ENCODE assay signal across 16 mouse cellular contexts in the genomic region with DNA sequence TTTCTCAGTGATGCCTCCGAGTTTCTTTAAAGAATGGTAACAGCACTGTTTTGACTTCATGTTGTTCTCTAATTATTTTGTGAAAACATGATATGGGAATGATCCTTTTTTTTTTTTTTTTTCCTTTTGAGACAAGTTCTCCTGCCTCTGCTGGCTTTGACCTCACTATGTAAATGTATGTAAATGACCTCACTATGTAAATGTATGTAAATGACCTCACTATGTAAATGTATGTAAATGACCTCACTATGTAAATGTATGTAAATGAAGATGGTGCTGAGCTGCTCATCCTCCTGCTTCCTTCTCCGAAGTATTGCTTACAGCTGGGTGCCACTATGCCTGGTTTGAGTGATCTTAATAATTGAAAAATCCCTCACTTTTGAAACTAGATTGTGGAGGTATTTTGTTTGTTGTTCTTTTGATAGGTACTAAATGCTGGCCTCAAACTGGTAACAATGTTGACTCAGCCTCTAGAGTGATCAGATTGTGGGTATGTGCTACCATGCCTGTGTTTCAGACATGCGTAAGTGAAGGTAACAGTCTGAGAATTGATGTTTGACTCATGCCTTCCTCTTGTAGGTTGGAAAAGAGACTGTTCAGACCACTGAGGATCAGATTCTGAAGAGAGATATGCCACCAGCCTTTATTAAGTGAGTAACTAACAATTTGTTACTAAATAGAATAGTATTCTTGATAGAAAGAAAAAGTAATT. TPM values are rescaled to one million over a fixed set of nuclear protein-coding genes. Genes with fewer than 3 reads are reported as not detected.
A peak's percentile ranks its signal among the peaks of the same experiment; 100 is the strongest.
DNase-seq lines count a peak whose midpoint lies in the region; ATAC-seq and TF ChIP-seq lines count a peak whose summit lies in the region.
"Had no signal": no experiment of that assay in that cellular context is flagged by ENCODE, and none has a peak within 500 bp of the region (broad histone marks: within the 10 kb centered on the region; RNA-seq: fewer than 3 reads in every experiment).

No protein-coding gene starts in this region.

- TF ChIP-seq EP300 in lung, postnatal 0 days (IDR thresholded peaks at IDR 0.05) = no peak

- no peaks in the 10 kb centered on the region for H3K9me3 ChIP-seq in lung, postnatal 0 days (ENCODE audit: low read length)
- H3K9me3 ChIP-seq in hindbrain, embryonic 13.5 days = no peaks in the 10 kb centered on the region
- H3K9me3 ChIP-seq in neural tube, embryonic 15.5 days (replicated peaks) = no peaks in the 10 kb centered on the region
- H3K9me3 ChIP-seq: embryonic facial prominence, embryonic 13.5 days; kidney, embryonic 15.5 days had no signal

- no peak for ATAC-seq in lung, postnatal 0 days
- peak; percentile 90 for ATAC-seq in hindbrain, embryonic 13.5 days (ENCODE audit: low FRiP score)
- ATAC-seq in neural tube, embryonic 15.5 days (ENCODE audit: low FRiP score) = peak; percentile 65; the same call in 1 of the 2 replicates
- ATAC-seq: inflammation-experienced regulatory T-cells, adult 6 months had no signal

- no peak for TF ChIP-seq CTCF in lung, postnatal 0 days (IDR thresholded peaks at IDR 0.05)

- no peaks in the 10 kb centered on the region for H3K36me3 ChIP-seq in lung, postnatal 0 days (ENCODE audit: insufficient read depth, low read length)
- no peaks in the 10 kb centered on the region for H3K36me3 ChIP-seq in hindbrain, embryonic 13.5 days
- no peaks in the 10 kb centered on the region for H3K36me3 ChIP-seq in neural tube, embryonic 15.5 days
- H3K36me3 ChIP-seq: embryonic facial prominence, embryonic 13.5 days; kidney, embryonic 15.5 days had no signal

- WGBS in lung, postnatal 0 days = 81% methylated on average over 3 of the region's 3 CpGs
- 42% methylated on average over 3 of the region's 3 CpGs for WGBS in hindbrain, embryonic 13.5 days
- 36% methylated on average over 3 of the region's 3 CpGs for WGBS in neural tube, embryonic 15.5 days

- no peak overlapping the region for H3K9ac ChIP-seq in lung, postnatal 0 days (replicated peaks; ENCODE audit: low read depth)
- H3K9ac ChIP-seq in hindbrain, embryonic 13.5 days = no peak overlapping the region
- H3K9ac ChIP-seq in neural tube, embryonic 15.5 days (replicated peaks) = no peak overlapping the region
- H3K9ac ChIP-seq: embryonic facial prominence, embryonic 13.5 days; kidney, embryonic 15.5 days had no signal

- no peaks in the 10 kb centered on the region for H3K27me3 ChIP-seq in lung, postnatal 0 days (replicated peaks; ENCODE audit: insufficient read depth, low read length)
- no peaks in the 10 kb centered on the region for H3K27me3 ChIP-seq in hindbrain, embryonic 13.5 days
- H3K27me3 ChIP-seq in neural tube, embryonic 15.5 days (replicated peaks) = no peaks in the 10 kb centered on the region
- H3K27me3 ChIP-seq: embryonic facial prominence, embryonic 13.5 days; kidney, embryonic 15.5 days had no signal

- H3K4me1 ChIP-seq in lung, postnatal 0 days (ENCODE audit: insufficient read depth, low read depth, low read length) = no peaks in the 10 kb centered on the region; the same call in 1 of the 2 replicates
- H3K4me1 ChIP-seq in hindbrain, embryonic 13.5 days (replicated peaks) = peaks cover 21% of the 10 kb centered on the region
- H3K4me1 ChIP-seq in neural tube, embryonic 15.5 days = peaks cover 16% of the 10 kb centered on the region

- H3K27ac ChIP-seq in lung, postnatal 0 days (ENCODE audit: low read length) = no peak overlapping the region
- peak overlapping the region; percentile 45; the same call in 1 of the 2 replicates for H3K27ac ChIP-seq in hindbrain, embryonic 13.5 days
- peak overlapping the region; percentile 30 for H3K27ac ChIP-seq in neural tube, embryonic 15.5 days (replicated peaks)
- H3K27ac ChIP-seq: embryonic facial prominence, embryonic 13.5 days; kidney, embryonic 15.5 days had no signal

- DNase-seq in lung, postnatal 36 days = peak; percentile 24
- DNase-seq in lung, postnatal 0 days (ENCODE audit: low spot score) = no peak
- peak; percentile 34 for DNase-seq in ZHBTc4 (ENCODE audit: low read depth, low spot score)
- DNase-seq in cerebellum, postnatal 4 days (ENCODE audit: low spot score in 2 of 2) = no peak
- DNase-seq in heart, adult 11 months = no peak
- DNase-seq: adrenal gland, postnatal 14 days; cerebellum, postnatal 25 days; gastrocnemius, postnatal 36 days; lung, adult 2 months; right cerebral cortex, postnatal 25 days had no signal

- no peak overlapping the region for H3K4me3 ChIP-seq in lung, postnatal 0 days (ENCODE audit: low read depth, low read length)
- no peak overlapping the region for H3K4me3 ChIP-seq in hindbrain, embryonic 13.5 days
- H3K4me3 ChIP-seq in neural tube, embryonic 15.5 days (replicated peaks) = no peak overlapping the region
- H3K4me3 ChIP-seq: embryonic facial prominence, embryonic 13.5 days; kidney, embryonic 15.5 days; layer of hippocampus, adult 2 months had no signal

- no peak overlapping the region for H3K4me2 ChIP-seq in lung, postnatal 0 days (replicated peaks; ENCODE audit: low read depth, low read length)
- H3K4me2 ChIP-seq in hindbrain, embryonic 13.5 days = peak overlapping the region; percentile 8; the same call in 1 of the 2 replicates
- H3K4me2 ChIP-seq in neural tube, embryonic 15.5 days = no peak overlapping the region
- H3K4me2 ChIP-seq: embryonic facial prominence, embryonic 13.5 days; kidney, embryonic 15.5 days had no signal

RNA-seq across cellular contexts. Expression of a gene that starts 37.9 kb away (rescaled TPM):
- 42.8 and 60.1 TPM in 2 replicates for polyA plus RNA-seq in lung, postnatal 0 days (2015; fragmentation: Nextera tagmentation; extraction: Ambion mirVana)
- polyA plus RNA-seq in hindbrain, embryonic 13.5 days (2015; fragmentation: Nextera tagmentation; extraction: Ambion mirVana) = 15.4 and 17.0 TPM in 2 replicates
- 17.5 and 23.3 TPM in 2 replicates for polyA plus RNA-seq in neural tube, embryonic 15.5 days (2015; fragmentation: Nextera tagmentation; extraction: Ambion mirVana)

Comparison
In these comparisons a context has a peak if more than half of its experiments do, and no peak if none do; other contexts are left out.
1. DNase-seq: peak in lung, postnatal 36 days (single experiment) and ZHBTc4 (single experiment); none in lung, postnatal 0 days (single experiment), cerebellum, postnatal 4 days (0 of 2) and heart, adult 11 months (single experiment).